Mouse (Mus musculus) ES-Bruce4 (cell line): Measurements from ENCODE around the gene Ipo7. TPM values are rescaled to one million over a fixed set of nuclear protein-coding genes. Genes with fewer than 3 reads are reported as not detected.

Experiments used
- H3K27ac ChIP-seq: 2 replicates; pipeline ENCODE4 v1.5.1; 2012; ENCODE audit warnings: low read length, inconsistent platforms; ENCODE audit not compliant: insufficient read depth
- H3K27me3 ChIP-seq: 2 replicates; pipeline ENCODE4 v1.6.1; 2012; ENCODE audit warnings: mild to moderate bottlenecking, low read length, inconsistent platforms; ENCODE audit not compliant: control insufficient read depth, poor library complexity, insufficient read depth, severe bottlenecking
- H3K36me3 ChIP-seq: 2 replicates; pipeline ENCODE4 v1.6.1; 2012; ENCODE audit warnings: inconsistent platforms, mild to moderate bottlenecking, low read length, moderate library complexity; ENCODE audit not compliant: control insufficient read depth, poor library complexity, insufficient read depth, severe bottlenecking
- H3K4me1 ChIP-seq: one replicate; pipeline ENCODE4 v1.8.1; 2011; ENCODE audit warnings: low read length; ENCODE audit not compliant: control insufficient read depth, insufficient read depth
- H3K4me3 ChIP-seq: 2 replicates; pipeline ENCODE4 v1.5.1; 2011; ENCODE audit warnings: low read depth, mild to moderate bottlenecking, low read length
- H3K9ac ChIP-seq: 2 replicates; pipeline ENCODE4 v1.6.1; 2012; ENCODE audit warnings: low read depth, mild to moderate bottlenecking, inconsistent platforms; ENCODE audit not compliant: poor library complexity, severe bottlenecking
- H3K9me3 ChIP-seq: replicated peaks from 2 replicates; pipeline ENCODE4 v1.6.1; 2012; ENCODE audit warnings: mild to moderate bottlenecking, low read length, inconsistent platforms; ENCODE audit not compliant: control insufficient read depth, poor library complexity, insufficient read depth, severe bottlenecking
- CTCF ChIP-seq: IDR thresholded peaks from one replicate; pipeline ENCODE4 v1.8.1; 2011; ENCODE audit warnings: low read depth, low read length
- EP300 ChIP-seq: IDR thresholded peaks from 2 replicates; pipeline ENCODE4 v1.6.1; 2011; ENCODE audit warnings: low read depth, low read length; ENCODE audit not compliant: insufficient read depth
- POLR2A ChIP-seq: IDR thresholded peaks from one replicate; pipeline ENCODE4 v1.8.1; 2011; ENCODE audit warnings: low read length; ENCODE audit not compliant: insufficient read depth
- polyA plus RNA-seq: library from polyadenylated mRNA; stranded (reverse); fragments of >200 nt; gene quantifications from 2 replicates; pipeline ENCODE4 v1.2.4, GENCODE M21; 2011; ENCODE audit warnings: low read depth; ENCODE audit not compliant: missing spikeins, insufficient read depth, insufficient read length

Ipo7 gene
- polyA plus RNA-seq, 1 experiment = 281 TPM

- peak overlapping the region; percentile 64 for H3K4me3 ChIP-seq
- H3K4me1 ChIP-seq = no peaks in the 10 kb centered on the region
- peak overlapping the region; percentile 99 for H3K9ac ChIP-seq
- TF ChIP-seq EP300 (0 out of 2 replicates have a peak, but pooled peaks have one; percentile 8), POLR2A (peak; percentile 47), CTCF (no peak)
- no peaks in the 10 kb centered on the region for H3K9me3 ChIP-seq
- H3K36me3 ChIP-seq = peaks cover 13% of the 10 kb centered on the region
- H3K27me3 ChIP-seq = no peaks in the 10 kb centered on the region
- H3K27ac ChIP-seq = peak overlapping the region; percentile 88
These were observed 43.7 kb downstream of the Ipo7 start for GRCm38 (mm10) chr7:110061752-110062273.

- H3K4me3 ChIP-seq = no peak overlapping the region
- no peaks in the 10 kb centered on the region for H3K36me3 ChIP-seq
- no peak overlapping the region for H3K27ac ChIP-seq
- peak overlapping the region; percentile 99 for H3K9ac ChIP-seq
- TF ChIP-seq POLR2A (no peak), EP300 (no peak), CTCF (no peak)
- no peaks in the 10 kb centered on the region for H3K27me3 ChIP-seq
- H3K4me1 ChIP-seq = no peaks in the 10 kb centered on the region
- H3K9me3 ChIP-seq = no peaks in the 10 kb centered on the region
These were observed 45.7 kb downstream of the Ipo7 start for GRCm38 (mm10) chr7:110063731-110064130.

- no peak for TF ChIP-seq POLR2A
- TF ChIP-seq CTCF = no peak
- no peak for TF ChIP-seq EP300
- Histone ChIP-seq H3K4me1 (no peaks in the 10 kb centered on the region), H3K27me3 (no peaks in the 10 kb centered on the region), H3K27ac (no peak overlapping the region), H3K9me3 (no peaks in the 10 kb centered on the region), H3K9ac (no peak overlapping the region), H3K4me3 (no peak overlapping the region), H3K36me3 (peaks cover 18% of the 10 kb centered on the region)
These were observed 51.0 kb downstream of the Ipo7 start for GRCm38 (mm10) chr7:110069070-110069469.

- H3K27ac ChIP-seq = no peak overlapping the region
- no peaks in the 10 kb centered on the region for H3K27me3 ChIP-seq
- peaks cover 55% of the 10 kb centered on the region for H3K36me3 ChIP-seq
- H3K9ac ChIP-seq = no peak overlapping the region
- no peak overlapping the region for H3K4me3 ChIP-seq
- H3K4me1 ChIP-seq = no peaks in the 10 kb centered on the region
- TF ChIP-seq POLR2A = no peak
- H3K9me3 ChIP-seq = no peaks in the 10 kb centered on the region
These were observed 60.1 kb downstream of the Ipo7 start for GRCm38 (mm10) chr7:110078168-110078567.

GRCm38 (mm10) chr7:110083386-110084165 is 65.5 kb downstream of the Ipo7 start:
- TF ChIP-seq POLR2A = no peak
- TF ChIP-seq EP300 = no peak
- TF ChIP-seq CTCF = no peak
- Histone ChIP-seq H3K36me3 (peaks cover 45% of the 10 kb centered on the region), H3K9ac (no peak overlapping the region), H3K27ac (no peak overlapping the region), H3K4me3 (no peak overlapping the region), H3K27me3 (no peaks in the 10 kb centered on the region), H3K4me1 (no peaks in the 10 kb centered on the region), H3K9me3 (no peaks in the 10 kb centered on the region)

- no peaks in the 10 kb centered on the region for H3K27me3 ChIP-seq
- H3K36me3 ChIP-seq = peaks cover 51% of the 10 kb centered on the region
- H3K27ac ChIP-seq = no peak overlapping the region
- H3K4me1 ChIP-seq = no peaks in the 10 kb centered on the region
- TF ChIP-seq POLR2A = no peak
- TF ChIP-seq CTCF = no peak
- no peak for TF ChIP-seq EP300
- H3K9me3 ChIP-seq = no peaks in the 10 kb centered on the region
- no peak overlapping the region for H3K9ac ChIP-seq
- H3K4me3 ChIP-seq = no peak overlapping the region
These were observed 67.1 kb downstream of the Ipo7 start for GRCm38 (mm10) chr7:110085217-110085616.
